Mouse (Mus musculus) heart, adult 2 months (tissue): ENCODE measurements around the gene Spag6l.

Experiments used
- CTCF ChIP-seq: fragments of 200-600 bp; IDR thresholded peaks from 2 replicates; pipeline ENCODE4 v1.8.1; 2022; ENCODE audit warnings: antibody characterized with exemption, mild to moderate bottlenecking, moderate library complexity
- EP300 ChIP-seq: fragments of 200-500 bp; IDR thresholded peaks from 2 replicates; pipeline ENCODE4 v1.6.1; 2011; ENCODE audit warnings: low read depth, low read length, control low read depth; ENCODE audit not compliant: insufficient read depth
- POLR2A ChIP-seq: fragments of 200-500 bp; IDR thresholded peaks from 2 replicates; pipeline ENCODE4 v1.6.1; 2011; ENCODE audit warnings: mild to moderate bottlenecking, low read depth, low read length, control low read depth; ENCODE audit not compliant: insufficient read depth

- TF ChIP-seq EP300 (no peak), CTCF (no peak), POLR2A (no peak)
Observed at GRCm38 (mm10) chr16:16852411-16852810, 23.2 kb upstream of the Spag6l start.
